Mouse (Mus musculus) ES-Bruce4 (cell line): ENCODE measurements around the gene Ankrd23. TPM values are rescaled to one million over a fixed set of nuclear protein-coding genes. Genes with fewer than 3 reads are reported as not detected.

ENCODE experiments used
- H3K27ac ChIP-seq: 2 replicates; pipeline ENCODE4 v1.5.1; 2012; ENCODE audit warnings: low read length, inconsistent platforms; ENCODE audit not compliant: insufficient read depth
- H3K27me3 ChIP-seq: 2 replicates; pipeline ENCODE4 v1.6.1; 2012; ENCODE audit warnings: mild to moderate bottlenecking, low read length, inconsistent platforms; ENCODE audit not compliant: control insufficient read depth, poor library complexity, insufficient read depth, severe bottlenecking
- H3K36me3 ChIP-seq: 2 replicates; pipeline ENCODE4 v1.6.1; 2012; ENCODE audit warnings: inconsistent platforms, mild to moderate bottlenecking, low read length, moderate library complexity; ENCODE audit not compliant: control insufficient read depth, poor library complexity, insufficient read depth, severe bottlenecking
- H3K4me1 ChIP-seq: one replicate; pipeline ENCODE4 v1.8.1; 2011; ENCODE audit warnings: low read length; ENCODE audit not compliant: control insufficient read depth, insufficient read depth
- H3K4me3 ChIP-seq: 2 replicates; pipeline ENCODE4 v1.5.1; 2011; ENCODE audit warnings: low read depth, mild to moderate bottlenecking, low read length
- H3K9ac ChIP-seq: 2 replicates; pipeline ENCODE4 v1.6.1; 2012; ENCODE audit warnings: low read depth, mild to moderate bottlenecking, inconsistent platforms; ENCODE audit not compliant: poor library complexity, severe bottlenecking
- H3K9me3 ChIP-seq: replicated peaks from 2 replicates; pipeline ENCODE4 v1.6.1; 2012; ENCODE audit warnings: mild to moderate bottlenecking, low read length, inconsistent platforms; ENCODE audit not compliant: control insufficient read depth, poor library complexity, insufficient read depth, severe bottlenecking
- CTCF ChIP-seq: IDR thresholded peaks from one replicate; pipeline ENCODE4 v1.8.1; 2011; ENCODE audit warnings: low read depth, low read length
- EP300 ChIP-seq: IDR thresholded peaks from 2 replicates; pipeline ENCODE4 v1.6.1; 2011; ENCODE audit warnings: low read depth, low read length; ENCODE audit not compliant: insufficient read depth
- POLR2A ChIP-seq: IDR thresholded peaks from one replicate; pipeline ENCODE4 v1.8.1; 2011; ENCODE audit warnings: low read length; ENCODE audit not compliant: insufficient read depth
- polyA plus RNA-seq: library from polyadenylated mRNA; stranded (reverse); fragments of >200 nt; gene quantifications from 2 replicates; pipeline ENCODE4 v1.2.4, GENCODE M21; 2011; ENCODE audit warnings: low read depth; ENCODE audit not compliant: missing spikeins, insufficient read depth, insufficient read length

The Ankrd23 gene
- polyA plus RNA-seq, 1 experiment = 6.8 TPM

- TF ChIP-seq CTCF (no peak), EP300 (no peak), POLR2A (no peak)
- Histone ChIP-seq H3K27me3 (no peaks in the 10 kb centered on the region), H3K9me3 (no peaks in the 10 kb centered on the region), H3K36me3 (no peaks in the 10 kb centered on the region), H3K4me1 (peaks cover 11% of the 10 kb centered on the region), H3K9ac (no peak overlapping the region), H3K4me3 (no peak overlapping the region), H3K27ac (no peak overlapping the region)
These were observed 35.5 kb upstream of the Ankrd23 start for GRCm38 (mm10) chr1:36572140-36572700.

GRCm38 (mm10) chr1:36571627-36572026 lies 34.9 kb upstream of the Ankrd23 start:
- H3K27me3 ChIP-seq = no peaks in the 10 kb centered on the region
- H3K4me3 ChIP-seq = no peak overlapping the region
- H3K4me1 ChIP-seq = peaks cover 6% of the 10 kb centered on the region
- H3K36me3 ChIP-seq = no peaks in the 10 kb centered on the region
- TF ChIP-seq EP300 (no peak), POLR2A (no peak), CTCF (no peak)
- no peaks in the 10 kb centered on the region for H3K9me3 ChIP-seq
- H3K9ac ChIP-seq = no peak overlapping the region
- no peak overlapping the region for H3K27ac ChIP-seq

- no peak for TF ChIP-seq CTCF
- no peak for TF ChIP-seq POLR2A
- TF ChIP-seq EP300 = no peak
- Histone ChIP-seq H3K27ac (no peak overlapping the region), H3K9ac (no peak overlapping the region), H3K27me3 (no peaks in the 10 kb centered on the region), H3K9me3 (no peaks in the 10 kb centered on the region), H3K4me1 (peaks cover 6% of the 10 kb centered on the region), H3K4me3 (no peak overlapping the region), H3K36me3 (no peaks in the 10 kb centered on the region)
These were observed 33.6 kb upstream of the Ankrd23 start for GRCm38 (mm10) chr1:36570320-36570719.

GRCm38 (mm10) chr1:36569694-36570276 lies 33.1 kb upstream of the Ankrd23 start:
- no peak overlapping the region for H3K9ac ChIP-seq
- H3K27me3 ChIP-seq = no peaks in the 10 kb centered on the region
- H3K9me3 ChIP-seq = no peaks in the 10 kb centered on the region
- H3K4me1 ChIP-seq = peaks cover 6% of the 10 kb centered on the region
- TF ChIP-seq EP300 = no peak
- TF ChIP-seq CTCF = no peak
- TF ChIP-seq POLR2A = no peak
- H3K36me3 ChIP-seq = no peaks in the 10 kb centered on the region
- H3K4me3 ChIP-seq = no peak overlapping the region
- no peak overlapping the region for H3K27ac ChIP-seq

GRCm38 (mm10) chr1:36568776-36569175 lies 32.1 kb upstream of the Ankrd23 start:
- Histone ChIP-seq H3K27ac (no peak overlapping the region), H3K9ac (no peak overlapping the region), H3K27me3 (no peaks in the 10 kb centered on the region), H3K4me3 (no peak overlapping the region), H3K9me3 (no peaks in the 10 kb centered on the region), H3K4me1 (peaks cover 3% of the 10 kb centered on the region), H3K36me3 (no peaks in the 10 kb centered on the region)
- no peak for TF ChIP-seq POLR2A
- no peak for TF ChIP-seq CTCF
- no peak for TF ChIP-seq EP300

- Histone ChIP-seq H3K27ac (no peak overlapping the region), H3K36me3 (no peaks in the 10 kb centered on the region), H3K4me3 (no peak overlapping the region), H3K27me3 (no peaks in the 10 kb centered on the region), H3K9me3 (no peaks in the 10 kb centered on the region), H3K4me1 (no peaks in the 10 kb centered on the region), H3K9ac (no peak overlapping the region)
- TF ChIP-seq POLR2A = no peak
- no peak for TF ChIP-seq EP300
- no peak for TF ChIP-seq CTCF
These were observed 31.3 kb upstream of the Ankrd23 start for GRCm38 (mm10) chr1:36567818-36568603.
